Mouse (Mus musculus) neural tube, embryonic 10.5 days (tissue): ENCODE data around the gene Hook2.

ENCODE experiments used
- DNase-seq: peaks from one replicate; pipeline ENCODE4 v3.0.0-alpha.2; 2017; ENCODE audit warnings: low spot score; ENCODE audit errors: extremely low spot score

The Hook2 gene

DNA sequence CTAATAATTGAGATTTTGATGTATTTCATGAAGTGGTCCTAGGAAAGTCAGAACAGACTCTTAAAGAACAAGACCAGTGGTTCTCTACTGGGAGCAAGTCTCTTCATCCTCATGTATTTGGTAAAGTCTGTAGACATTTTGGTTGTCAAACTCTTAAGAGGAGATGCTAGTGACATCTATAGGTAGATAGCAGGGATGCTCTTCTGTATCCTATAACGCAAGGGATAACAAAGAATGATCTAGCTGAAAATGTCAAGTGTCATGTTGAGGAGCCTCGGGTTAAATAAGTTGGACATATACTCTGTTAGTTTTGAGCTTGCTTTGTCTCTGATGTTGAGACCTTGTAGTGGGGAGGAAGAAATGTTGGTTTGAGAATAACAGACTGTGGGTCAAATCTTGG lies 37.5 kb downstream of the Hook2 start:
- DNase-seq: no peak

DNA sequence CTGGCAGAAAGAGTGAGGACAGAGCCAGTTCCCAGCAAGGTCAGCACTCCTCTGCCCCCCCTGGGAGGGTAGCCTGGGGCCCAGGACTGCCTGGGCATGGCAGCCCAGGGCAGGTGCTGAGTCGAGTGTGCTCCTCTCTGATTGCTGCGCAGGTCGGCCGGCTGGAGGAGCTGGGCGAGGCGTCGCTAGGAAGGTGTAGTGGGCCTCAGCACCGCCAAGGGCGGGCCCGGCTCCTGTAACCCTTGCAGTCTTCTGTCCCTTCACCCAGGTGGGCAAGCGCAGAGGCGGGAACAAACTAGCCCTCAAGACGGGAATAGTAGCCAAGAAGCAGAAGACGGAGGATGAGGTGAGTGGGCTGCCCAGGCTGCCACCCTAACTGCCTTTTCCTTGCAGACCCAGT lies 38.9 kb downstream of the Hook2 start:
- no peak for DNase-seq

DNA sequence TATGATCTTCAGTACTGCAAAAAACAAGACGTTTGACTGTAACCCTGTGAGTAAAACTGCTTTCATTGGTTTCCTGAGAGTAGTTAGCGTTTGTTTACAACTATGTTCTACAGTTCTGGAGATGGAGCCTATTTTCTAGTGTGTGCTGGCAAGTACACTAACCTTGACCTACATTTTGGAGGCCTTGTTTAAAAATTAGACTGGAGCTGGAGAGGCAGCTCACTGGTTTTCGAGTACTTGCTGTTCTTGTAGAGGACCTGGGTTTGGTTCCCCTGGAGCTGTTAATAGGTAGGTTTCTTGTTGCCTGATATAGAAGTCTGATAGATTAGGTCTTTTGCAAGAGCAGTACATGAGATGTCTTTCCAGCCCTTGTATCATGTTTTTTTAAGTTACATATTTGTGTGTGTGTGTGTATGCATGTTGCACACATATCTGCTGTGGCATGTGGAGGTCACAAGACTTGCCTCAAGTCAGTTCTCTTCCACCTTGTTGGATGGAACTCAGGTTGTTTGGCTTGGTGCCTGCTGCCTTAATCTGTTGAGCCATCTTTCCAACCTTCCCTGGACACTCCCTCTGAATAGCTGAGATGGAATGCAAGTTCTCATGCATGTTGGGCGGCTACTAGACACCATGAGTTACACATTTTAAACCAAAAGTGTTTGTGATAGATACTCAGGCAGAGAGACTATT lies 42.4 kb downstream of the Hook2 start:
- no peak for DNase-seq

DNA sequence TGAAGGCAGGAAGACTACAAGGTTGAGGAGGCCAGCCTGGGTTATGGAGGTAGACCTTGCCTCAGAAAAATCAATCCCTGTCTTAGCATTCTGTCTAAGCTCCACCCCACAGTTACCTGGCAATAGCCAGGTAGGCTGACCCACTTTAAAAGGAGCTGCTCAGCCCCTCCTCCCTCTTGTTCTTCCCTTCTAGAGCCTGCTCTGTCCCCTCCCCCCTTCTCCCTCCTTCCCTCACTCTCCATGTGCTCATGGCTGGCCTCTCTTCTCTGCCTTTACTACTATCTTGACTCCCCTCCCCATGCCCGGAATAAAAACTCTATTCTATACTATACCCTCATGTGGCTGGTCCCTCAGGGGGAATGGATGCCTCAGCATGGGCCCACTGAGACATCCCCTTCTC lies 43.5 kb downstream of the Hook2 start:
- no peak for DNase-seq

DNA sequence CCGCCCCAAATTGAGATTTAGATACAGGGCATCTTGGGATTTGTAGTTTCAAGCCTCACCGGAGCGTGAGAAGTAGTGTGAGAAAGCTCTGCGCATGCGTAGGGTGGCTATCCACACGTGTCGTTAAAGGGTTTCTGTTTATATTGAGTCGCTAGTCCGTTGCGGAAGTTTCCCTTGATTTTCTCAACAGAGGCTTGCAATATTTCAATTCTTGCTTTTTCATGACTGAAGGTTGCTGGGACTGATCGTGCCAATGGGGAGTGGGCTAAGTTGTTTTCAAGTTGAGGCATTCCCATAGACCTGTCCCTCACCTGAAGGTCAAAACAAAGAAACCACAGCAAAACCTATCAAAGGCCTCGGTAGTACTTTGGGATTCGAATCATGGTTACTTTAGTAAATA lies 44.4 kb downstream of the Hook2 start:
- DNase-seq: peak; percentile 73

DNA sequence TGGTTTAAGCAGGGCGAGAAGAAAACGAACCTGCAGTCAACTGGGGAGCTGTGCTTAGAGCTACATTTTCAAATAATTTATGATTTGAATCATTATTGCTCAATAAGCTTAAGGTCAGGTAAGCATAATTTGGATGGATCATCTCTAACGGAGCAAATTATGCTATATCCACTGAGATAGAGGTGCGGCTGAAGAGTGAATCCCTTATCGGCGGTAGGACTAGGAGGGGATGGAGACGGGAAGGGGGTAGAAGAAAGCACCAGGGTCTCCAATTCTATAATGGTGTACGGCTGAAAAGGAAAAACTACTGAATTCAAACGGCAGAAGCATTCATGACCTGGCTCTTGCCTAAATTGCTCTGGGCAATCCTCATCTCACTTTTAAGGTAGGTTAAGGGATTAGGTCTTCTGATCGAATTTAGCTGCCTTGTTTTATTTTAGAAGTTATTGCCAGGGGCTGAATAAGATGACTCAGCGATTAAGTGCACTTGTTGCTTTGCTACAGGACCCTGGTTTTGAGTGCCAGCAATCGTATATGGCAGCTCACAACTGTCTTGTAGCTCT lies 44.8 kb downstream of the Hook2 start:
- peak; percentile 24 for DNase-seq

DNA sequence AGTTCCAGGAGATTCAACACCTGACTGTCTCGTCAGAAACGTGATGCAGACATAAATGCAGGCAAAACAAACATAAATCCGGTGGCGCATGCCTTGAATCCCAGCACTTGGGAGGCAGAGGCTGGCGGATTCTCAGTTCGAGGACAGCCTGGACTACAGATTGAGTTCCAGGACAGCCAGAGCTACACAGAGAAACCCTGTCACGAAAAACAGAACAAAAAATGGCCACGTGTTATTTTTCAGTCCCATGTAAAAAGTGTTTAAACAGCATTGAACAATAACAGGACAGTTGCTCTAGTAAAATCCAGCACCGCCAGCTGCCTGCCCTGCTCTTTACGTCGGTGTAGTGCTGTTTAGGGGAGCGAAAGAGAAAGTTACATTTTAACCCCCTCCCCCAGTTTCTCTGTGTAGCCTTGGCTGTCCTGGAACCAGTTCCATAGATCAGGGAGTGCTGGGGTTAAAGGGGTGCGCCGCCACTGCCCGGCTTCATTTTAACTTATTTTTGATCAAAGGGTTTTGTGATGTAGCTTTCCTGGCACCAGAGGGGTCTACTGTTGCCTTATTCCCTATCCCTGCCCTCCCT lies 45.4 kb downstream of the Hook2 start:
- DNase-seq: peak; percentile 42

DNA sequence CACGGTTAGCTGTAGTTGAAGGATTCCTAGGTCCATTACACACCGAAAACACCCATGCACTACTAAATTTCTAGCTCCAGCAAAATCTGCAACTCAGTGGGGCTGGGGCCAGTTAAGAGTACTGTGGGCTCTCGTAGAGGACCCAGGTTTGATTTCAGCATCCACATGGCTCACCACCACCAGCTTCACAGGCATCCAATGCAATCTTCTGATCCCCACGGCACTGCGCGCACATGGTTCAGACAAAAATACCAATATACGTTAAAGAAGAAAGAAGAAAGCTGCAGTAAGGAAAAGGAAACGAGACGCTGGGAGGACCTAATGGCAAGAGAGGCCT lies 45.9 kb downstream of the Hook2 start:
- DNase-seq: no peak

DNA sequence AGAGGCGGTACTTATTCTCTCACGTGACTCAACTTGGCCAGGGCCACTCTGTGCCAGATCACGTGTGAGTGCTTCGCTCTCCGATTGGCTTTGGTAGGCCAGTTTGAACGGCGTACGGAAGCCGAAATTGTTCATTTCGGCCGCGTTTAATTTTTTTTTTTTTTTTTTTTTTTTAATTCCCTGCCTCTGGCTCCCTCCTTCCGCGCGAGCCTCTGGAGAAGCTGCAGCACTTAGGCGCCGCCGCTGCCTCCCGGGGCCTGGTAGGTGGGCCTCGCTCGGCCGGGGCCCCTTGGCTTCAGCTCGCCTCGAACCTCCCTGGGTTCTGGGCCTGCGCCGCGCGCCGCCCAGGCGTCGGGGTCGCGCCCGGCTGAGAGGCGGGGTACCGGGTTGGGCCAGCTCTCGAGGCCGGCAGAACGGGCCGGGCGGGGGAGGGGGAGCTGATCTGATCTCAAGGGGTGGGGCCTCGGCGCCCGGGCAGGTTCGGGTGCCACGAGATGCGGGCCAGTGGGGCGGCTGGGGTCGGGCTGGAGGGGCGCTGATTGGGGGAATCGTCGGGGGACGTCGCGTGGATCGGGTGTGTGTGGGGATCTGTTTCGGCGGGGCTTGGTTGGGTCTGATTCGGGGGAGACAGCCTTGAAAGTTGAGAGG lies 46.4 kb downstream of the Hook2 start, which contains the start of gene Tnpo2:
Tnpo2 (plus strand) TSS at position 198 of the 648 bp plus-strand sequence.
- DNase-seq: peak; percentile 90

DNA sequence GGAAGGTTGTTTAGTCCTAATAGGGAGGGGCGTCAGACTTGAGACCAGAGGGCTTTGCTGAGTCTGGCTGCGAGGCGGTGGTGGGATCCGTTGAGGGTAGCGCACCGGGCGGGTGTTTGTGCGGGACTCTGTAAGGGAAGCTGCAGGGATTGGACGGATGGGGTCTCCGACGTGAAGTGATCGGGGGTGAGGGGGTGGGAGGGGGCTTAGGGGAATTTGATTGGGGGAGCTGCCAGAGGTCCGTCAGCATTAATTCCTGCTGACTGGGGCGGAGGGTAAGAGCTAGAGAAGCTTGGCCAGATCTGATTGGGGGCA lies 46.9 kb downstream of the Hook2 start:
- no peak for DNase-seq

DNA sequence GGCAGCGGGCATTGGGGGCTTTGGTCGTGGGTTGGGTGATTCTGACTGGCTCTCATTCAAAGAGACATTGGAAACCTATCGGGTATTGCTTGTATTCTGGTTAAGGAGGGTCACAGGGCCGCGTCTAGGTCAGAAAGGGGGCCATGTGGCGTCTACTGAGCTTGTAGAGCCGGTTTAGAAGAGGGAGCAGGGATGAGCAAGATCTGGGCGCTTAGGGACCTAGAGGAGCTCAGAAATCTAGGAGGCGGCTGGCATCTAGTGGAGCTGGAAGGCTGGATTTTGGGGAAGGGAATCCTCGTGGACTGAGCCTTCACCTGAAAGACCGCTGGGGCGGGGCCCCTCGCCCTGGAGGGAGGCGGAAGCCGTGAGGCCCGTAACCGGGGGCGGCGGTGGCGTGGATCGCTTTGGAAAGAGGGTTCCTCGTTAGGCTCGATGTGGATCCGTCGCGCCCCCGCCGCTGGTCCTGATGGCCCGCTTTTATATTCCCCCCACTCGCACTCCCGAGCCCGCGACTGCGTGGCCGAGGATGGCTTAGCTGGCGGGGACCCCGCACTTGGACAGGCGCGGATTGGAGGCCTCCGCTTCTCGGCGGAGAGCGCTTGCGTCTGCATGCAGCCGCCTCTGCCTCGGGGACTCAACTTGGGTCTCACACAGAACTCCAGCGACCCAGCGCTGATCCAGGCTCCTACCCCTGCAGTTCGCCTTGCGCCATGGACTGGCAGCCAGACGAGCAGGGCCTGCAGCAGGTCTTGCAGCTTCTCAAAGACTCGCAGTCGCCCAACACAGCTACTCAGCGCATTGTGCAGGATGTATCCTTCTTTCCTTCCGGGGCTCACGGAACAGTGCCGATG lies 47.5 kb downstream of the Hook2 start:
- DNase-seq: peak; percentile 65

DNA sequence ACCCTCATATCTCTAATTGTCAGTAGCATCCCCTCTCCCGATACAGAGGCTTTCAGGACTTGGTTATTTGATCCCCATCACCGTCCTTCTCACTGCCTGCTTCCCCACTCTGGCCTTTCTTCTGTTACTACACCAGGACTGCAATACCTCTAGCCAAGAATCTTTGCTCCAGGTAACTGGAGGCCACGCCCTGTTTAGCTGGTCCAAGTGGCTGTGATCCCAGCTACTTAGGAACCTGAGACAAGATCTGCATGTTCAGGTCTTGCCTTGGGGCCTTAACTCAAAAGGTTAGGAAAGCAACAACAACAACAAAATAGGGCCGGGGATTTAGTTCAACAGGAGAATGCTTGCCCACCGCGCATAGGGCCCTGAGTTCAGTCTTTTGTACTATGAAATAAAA lies 53.2 kb downstream of the Hook2 start:
- no peak for DNase-seq
